Mouse (Mus musculus) cerebellum, adult 2 months (tissue): Measurements from ENCODE around the gene Rrp9. TPM values are rescaled to one million over a fixed set of nuclear protein-coding genes. Genes with fewer than 3 reads are reported as not detected.
"Not testable (repeated sequence)": the region's sequence is repeated elsewhere in the genome, so short reads cannot be mapped to it uniquely, and the experiment has no call there.

Source experiments
- DNase-seq, 2 experiments: peaks; one replicate each; pipeline ENCODE4 v3.0.0; 2021
- H3K27ac ChIP-seq: fragments of 200-500 bp; 2 replicates; pipeline ENCODE4 v1.5.1; 2012; ENCODE audit warnings: low read length, control low read depth, inconsistent platforms; ENCODE audit not compliant: insufficient read depth
- H3K27me3 ChIP-seq: fragments of 200-500 bp; 2 replicates; pipeline ENCODE4 v1.6.1; 2012; ENCODE audit warnings: inconsistent platforms, mild to moderate bottlenecking, low read length, moderate library complexity; ENCODE audit not compliant: control insufficient read depth, insufficient read depth
- H3K4me1 ChIP-seq: fragments of 200-500 bp; 2 replicates; pipeline ENCODE4 v1.6.1; 2011; ENCODE audit warnings: low read length; ENCODE audit not compliant: control insufficient read depth, insufficient read depth
- H3K4me3 ChIP-seq: fragments of 200-500 bp; replicated peaks from 2 replicates; pipeline ENCODE3; 2011; ENCODE audit warnings: mild to moderate bottlenecking, low read depth, low read length, control low read depth; ENCODE audit not compliant: insufficient read depth
- CTCF ChIP-seq: fragments of 200-500 bp; IDR thresholded peaks from 2 replicates; pipeline ENCODE4 v1.5.1; 2011; ENCODE audit warnings: low read depth, mild to moderate bottlenecking, control low read depth, low read length, moderate library complexity, borderline replicate concordance; ENCODE audit not compliant: insufficient read depth
- POLR2A ChIP-seq: fragments of 200-500 bp; IDR thresholded peaks from 2 replicates; pipeline ENCODE4 v1.6.1; 2011; ENCODE audit warnings: low read length, control low read depth, borderline replicate concordance; ENCODE audit not compliant: insufficient read depth
- WGBS: fragments of 180-500 bp; shearing (Covaris S2); methylation state at CpG from one replicate; pipeline ENCODE4 v1.1.7; 2018; 5-methylcytosine and 5-hydroxymethylcytosine counted together
- polyA plus RNA-seq: library from polyadenylated mRNA; depleted of rRNA; stranded (reverse); fragments of >200 nt; gene quantifications from 2 replicates; pipeline ENCODE4 v1.2.3, GENCODE M21; 2012

Gene Rrp9
- polyA plus RNA-seq, 1 experiment = 42.5 TPM

GRCm38 (mm10) chr9:106483606-106484005 is 7.8 kb downstream of the Rrp9 start:
- Histone ChIP-seq H3K27ac (no peak overlapping the region), H3K4me1 (peaks cover 7% of the 10 kb centered on the region; the same call in 1 of the 2 replicates), H3K4me3 (no peak overlapping the region), H3K27me3 (no peaks in the 10 kb centered on the region)
- 91% methylated on average over 17 of the region's 17 CpGs for WGBS
- no peak for DNase-seq
- no peak for TF ChIP-seq CTCF
- TF ChIP-seq POLR2A = no peak

DNA sequence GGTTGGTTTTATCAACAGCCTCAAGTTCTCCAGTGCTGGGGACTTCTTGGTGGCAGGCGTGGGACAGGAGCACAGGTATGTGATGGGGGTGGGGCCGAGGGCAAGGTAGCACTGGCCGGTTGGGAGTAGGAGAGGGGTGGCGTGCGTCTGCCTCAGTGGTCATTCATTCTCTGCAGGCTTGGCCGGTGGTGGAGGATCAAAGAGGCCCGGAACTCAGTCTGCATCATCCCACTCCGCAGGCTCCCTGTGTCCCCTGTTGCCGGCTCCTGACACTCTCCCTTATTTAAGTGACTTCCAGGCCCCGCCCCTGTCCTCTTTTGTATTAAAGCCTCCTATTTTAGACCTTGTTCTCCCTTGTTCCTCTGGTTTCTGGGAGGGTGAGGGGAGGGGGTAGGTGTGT is 9.3 kb downstream of the Rrp9 start:
- whole genome bisulfite sequencing = 82% methylated on average over 10 of the region's 10 CpGs
- Histone ChIP-seq H3K27me3 (no peaks in the 10 kb centered on the region), H3K4me3 (no peak overlapping the region), H3K27ac (no peak overlapping the region), H3K4me1 (no peaks in the 10 kb centered on the region)
- TF ChIP-seq POLR2A = no peak
- TF ChIP-seq CTCF = no peak
- DNase-seq = peak in 1 of 2 experiments; percentile 0

DNA sequence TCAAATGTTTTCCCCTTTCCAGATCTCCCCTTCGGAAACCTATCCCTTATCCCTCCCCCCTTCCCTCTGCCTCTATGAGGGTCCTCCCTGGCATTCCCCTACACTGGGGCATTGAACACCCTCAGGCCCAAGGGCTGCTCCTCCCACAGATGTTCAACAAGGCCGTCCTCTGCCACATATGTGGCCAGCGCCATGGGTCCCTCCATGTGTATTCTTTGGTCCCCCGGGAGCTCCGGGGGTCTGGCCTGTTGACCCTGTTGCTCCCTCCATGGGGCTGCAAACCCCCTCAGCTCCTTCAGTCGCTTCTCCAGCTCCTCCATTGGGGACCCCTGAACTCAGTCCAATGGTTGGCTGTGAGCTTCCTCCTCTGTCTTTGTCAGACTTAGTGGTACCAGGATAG is 11.8 kb downstream of the Rrp9 start:
- H3K4me1 ChIP-seq, H3K4me3 ChIP-seq, H3K27me3 ChIP-seq, DNase-seq, H3K27ac ChIP-seq: not testable (repeated sequence)
- WGBS = 76% methylated on average over 6 of the region's 6 CpGs

DNA sequence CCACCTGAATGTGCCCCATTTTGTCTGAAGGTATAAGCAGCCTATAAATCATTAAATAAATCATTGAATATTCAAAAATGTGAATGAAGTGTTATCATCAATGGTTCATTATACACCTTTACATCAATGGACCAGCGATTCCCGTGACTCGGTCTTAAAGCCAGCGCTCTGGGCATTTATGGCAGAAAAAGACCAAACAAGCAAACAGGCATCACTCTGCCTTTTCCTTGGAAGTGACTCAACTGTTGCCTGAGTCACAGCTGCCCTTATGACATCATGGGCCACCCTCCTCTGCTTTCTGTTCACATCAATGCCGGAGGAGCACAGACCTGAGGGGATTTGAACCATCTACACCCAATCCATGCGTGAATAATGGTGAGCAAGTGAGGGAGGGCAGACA is 23.9 kb downstream of the Rrp9 start, which contains the start of gene Iqcf1:
Gene Iqcf1 (plus strand): TSS at position 301 of the 400 bp plus-strand sequence.
- 93% methylated on average over 6 of the region's 6 CpGs for WGBS

DNA sequence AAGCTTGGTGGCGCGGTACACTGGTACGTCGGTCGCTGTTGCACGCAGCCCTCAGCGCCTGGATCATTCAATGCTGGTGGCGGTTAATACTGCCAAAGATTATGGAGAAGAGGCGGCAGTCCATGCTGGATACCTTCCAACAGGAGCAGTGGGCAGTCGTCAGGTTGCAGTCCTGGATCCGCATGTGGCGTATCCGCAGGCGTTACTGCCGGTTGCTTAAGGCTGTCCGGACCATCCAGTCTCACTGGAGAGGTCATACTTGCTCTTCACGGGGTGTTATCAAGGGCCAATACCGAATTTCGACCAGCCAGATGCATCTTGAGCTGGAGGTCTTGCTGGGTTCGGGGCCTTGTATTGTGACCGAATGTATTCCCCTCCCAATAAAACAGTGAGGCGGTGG is 26.1 kb downstream of the Rrp9 start:
- H3K27ac ChIP-seq = no peak overlapping the region
- no peaks in the 10 kb centered on the region for H3K27me3 ChIP-seq
- DNase-seq = no peak
- H3K4me1 ChIP-seq = no peaks in the 10 kb centered on the region
- WGBS = 71% methylated on average over 22 of the region's 22 CpGs
- H3K4me3 ChIP-seq = no peak overlapping the region
- TF ChIP-seq CTCF (no peak), POLR2A (no peak)

More for the DNA sequence above, 23.9 kb downstream of the Rrp9 start, which contains the start of gene Iqcf1:
- H3K4me3 ChIP-seq = no peak within 1 kb of the TSS
- H3K27me3 ChIP-seq = no peaks in the 10 kb centered on the region
- no peaks in the 10 kb centered on the region for H3K4me1 ChIP-seq
- H3K27ac ChIP-seq = no peak within 1 kb of the TSS
- TF ChIP-seq CTCF (no peak), POLR2A (no peak)
- DNase-seq = no peak

GRCm38 (mm10) chr9:106504246-106504645 is 28.5 kb downstream of the Rrp9 start:
- Histone ChIP-seq H3K27ac (no peak overlapping the region), H3K4me3 (no peak overlapping the region)
- whole genome bisulfite sequencing = 74% methylated on average over 6 of the region's 6 CpGs

GRCm38 (mm10) chr9:106509356-106509755 is 33.6 kb downstream of the Rrp9 start:
- Histone ChIP-seq H3K27me3 (no peaks in the 10 kb centered on the region), H3K4me3 (no peak overlapping the region), H3K27ac (no peak overlapping the region), H3K4me1 (no peaks in the 10 kb centered on the region)
- TF ChIP-seq CTCF (no peak), POLR2A (no peak)
- DNase-seq = no peak
- WGBS = 94% methylated on average over 10 of the region's 10 CpGs

More at GRCm38 (mm10) chr9:106504246-106504645, 28.5 kb downstream of the Rrp9 start:
- DNase-seq = no peak
- no peaks in the 10 kb centered on the region for H3K4me1 ChIP-seq
- H3K27me3 ChIP-seq = no peaks in the 10 kb centered on the region
- TF ChIP-seq CTCF (no peak), POLR2A (no peak)

- DNase-seq = no peak
- no peak overlapping the region for H3K27ac ChIP-seq
- TF ChIP-seq POLR2A (no peak), CTCF (no peak)
- H3K27me3 ChIP-seq = no peaks in the 10 kb centered on the region
- H3K4me1 ChIP-seq = no peaks in the 10 kb centered on the region
- WGBS = 49% methylated on average over 13 of the region's 13 CpGs
- H3K4me3 ChIP-seq = no peak overlapping the region
These were observed 37.1 kb downstream of the Rrp9 start for GRCm38 (mm10) chr9:106512729-106513450.
